Mouse (Mus musculus): Measurements from ENCODE around the gene Zbtb32. TPM values are rescaled to one million over a fixed set of nuclear protein-coding genes. Genes with fewer than 3 reads are reported as not detected.
A peak's percentile ranks its signal among the peaks of the same experiment; 100 is the strongest.

The Zbtb32 gene
- polyA plus RNA-seq, 2 experiments, result 0.06 TPM; not detected in 1

GRCm38 (mm10) chr7:30563906-30564280 is 34.8 kb downstream of the Zbtb32 start:
- H3K27ac ChIP-seq, result no peak overlapping the region; the same call in 1 of the 2 replicates
- H3K9ac ChIP-seq (replicated peaks), result peak overlapping the region; percentile 4
- H3K4me2 ChIP-seq (ENCODE audit: low read depth), result peak overlapping the region; percentile 91
- TF ChIP-seq CTCF (IDR thresholded peaks at IDR 0.05; ENCODE audit: low read depth), result no peak
- TF ChIP-seq EP300 (IDR thresholded peaks at IDR 0.05; ENCODE audit: low read depth), result no peak
- H3K9me3 ChIP-seq (ENCODE audit: control insufficient read depth, low read length), result no peaks in the 10 kb centered on the region
- peak in 1 of 3 experiments; percentile 22 for DNase-seq (ENCODE audit: low read depth in 3 of 3, low spot score in 3 of 3)
- no peaks in the 10 kb centered on the region for H3K27me3 ChIP-seq (ENCODE audit: control insufficient read depth, insufficient read depth, low read length)
- WGBS (ENCODE audit: insufficient replicate concordance), result 22% methylated on average over 6 of the region's 6 CpGs
- peak overlapping the region; percentile 67 to 94 for H3K4me3 ChIP-seq (ENCODE audit: insufficient read depth in 1 of 2, low read depth in 2 of 2, low read length in 2 of 2)
- peaks cover 5 to 10% of the 10 kb centered on the region in 2 experiments; a peak in 3 of 4 replicates for H3K4me1 ChIP-seq (replicated peaks; ENCODE audit: control insufficient read depth in 2 of 2, insufficient read depth in 2 of 2, low read length in 1 of 2)
- H3K36me3 ChIP-seq (replicated peaks; ENCODE audit: control insufficient read depth, insufficient read depth, low read depth), result peaks cover 7% of the 10 kb centered on the region
- ATAC-seq (ENCODE audit: insufficient read depth), result no peak

DNA sequence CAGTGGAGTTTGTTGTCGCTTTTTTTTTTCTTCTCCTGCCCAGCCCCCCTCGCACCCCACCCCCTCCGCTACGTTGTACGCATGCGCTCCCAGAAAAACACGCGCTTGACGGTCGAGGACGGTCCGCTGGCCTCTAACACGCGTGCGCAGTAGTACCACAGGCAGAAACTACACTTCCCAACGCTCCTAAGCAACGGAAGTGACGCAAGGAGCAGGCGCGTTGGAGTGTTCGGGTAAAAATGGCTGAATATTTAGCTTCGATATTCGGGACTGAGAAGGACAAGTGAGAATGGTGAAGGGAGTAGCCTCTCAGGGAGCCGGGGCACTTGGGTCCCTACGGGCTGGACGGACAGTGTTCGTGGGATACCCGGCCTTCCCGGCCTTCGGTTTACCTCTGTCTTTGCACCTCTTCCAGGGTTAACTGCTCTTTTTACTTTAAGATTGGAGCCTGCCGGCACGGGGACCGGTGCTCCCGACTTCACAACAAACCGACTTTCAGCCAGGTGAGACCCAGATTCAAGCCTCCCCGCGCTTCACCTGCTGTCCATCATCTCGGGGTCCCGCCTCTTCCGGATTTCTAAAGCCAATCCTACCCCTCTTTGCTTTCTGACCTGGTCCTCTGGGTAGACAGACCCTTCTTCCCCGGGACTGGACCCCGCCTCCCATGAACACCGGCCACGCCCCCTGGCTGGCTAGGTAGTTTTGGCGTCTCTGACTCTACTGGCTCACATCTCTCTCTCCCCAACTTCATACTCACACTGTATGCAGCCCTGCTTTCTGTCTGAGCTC is 35.4 kb downstream of the Zbtb32 start, which contains the start of the genes U2af1l4, Gm49396 and Psenen:
U2af1l4 (plus strand) TSS at position 185 of the 789 bp plus-strand sequence.
Gm49396 (plus strand) TSS at position 228 of the 789 bp plus-strand sequence.
Psenen (minus strand) TSS at position 511 of the 789 bp plus-strand sequence.
- Histone ChIP-seq H3K4me3 (ENCODE audit: insufficient read depth in 1 of 2, low read depth in 2 of 2, low read length in 2 of 2) (peak within 1 kb of the TSS; percentile 67 to 99), H3K9ac (replicated peaks) (peak within 1 kb of the TSS; percentile 77), H3K4me1 (replicated peaks; ENCODE audit: control insufficient read depth in 2 of 2, insufficient read depth in 2 of 2, low read length in 1 of 2) (peaks cover 10 to 15% of the 10 kb centered on the region in 2 experiments), H3K27me3 (ENCODE audit: control insufficient read depth, insufficient read depth, low read length) (no peaks in the 10 kb centered on the region), H3K9me3 (ENCODE audit: control insufficient read depth, low read length) (no peaks in the 10 kb centered on the region), H3K27ac (peak within 1 kb of the TSS; percentile 73), H3K36me3 (replicated peaks; ENCODE audit: control insufficient read depth, insufficient read depth, low read depth) (peaks cover 2% of the 10 kb centered on the region), H3K4me2 (ENCODE audit: low read depth) (peak within 1 kb of the TSS; percentile 91)
- no peak for TF ChIP-seq EP300 (IDR thresholded peaks at IDR 0.05; ENCODE audit: low read depth)
- peak; percentile 34; the same call in 1 of the 2 replicates for TF ChIP-seq CTCF (IDR thresholded peaks at IDR 0.05; ENCODE audit: low read depth)
- peak; percentile 96 to 97 (median 97) for DNase-seq (ENCODE audit: low read depth in 3 of 3, low spot score in 3 of 3)
- peak; percentile 82 for ATAC-seq (ENCODE audit: insufficient read depth)
- under 1% methylated on average over 45 of the region's 45 CpGs for WGBS (ENCODE audit: insufficient replicate concordance)

DNA sequence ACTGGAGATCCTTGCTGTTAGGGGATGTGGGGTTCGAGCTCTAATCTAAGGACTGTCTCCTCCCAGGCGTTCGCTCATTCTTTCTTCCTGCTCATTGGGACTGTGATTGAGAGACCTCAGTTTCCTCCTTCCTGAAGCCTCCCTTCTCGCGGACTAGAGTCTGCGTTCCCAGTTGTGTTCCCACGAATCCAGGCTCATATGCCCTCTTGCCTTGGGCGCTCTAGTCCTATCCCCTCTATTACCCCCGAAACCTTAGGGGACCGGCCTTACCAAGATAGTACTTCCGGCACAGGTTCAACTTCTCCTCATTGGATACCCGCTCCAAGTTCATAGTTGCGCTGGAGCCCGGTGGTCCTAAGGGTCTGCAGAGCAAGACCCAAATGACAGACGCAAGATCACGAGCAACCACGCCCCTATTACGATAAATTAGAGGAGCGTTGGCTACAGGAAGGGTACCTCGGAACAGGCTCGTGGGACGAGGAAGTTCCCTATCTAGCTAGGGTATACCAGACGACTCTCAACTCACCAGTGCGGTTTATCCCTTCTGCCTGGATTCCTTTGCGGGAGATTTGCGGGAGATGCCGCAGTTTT is 36.1 kb downstream of the Zbtb32 start:
- no peak for ATAC-seq (ENCODE audit: insufficient read depth)
- 0% methylated on average over 27 of the region's 27 CpGs for whole genome bisulfite sequencing (ENCODE audit: insufficient replicate concordance)

DNA sequence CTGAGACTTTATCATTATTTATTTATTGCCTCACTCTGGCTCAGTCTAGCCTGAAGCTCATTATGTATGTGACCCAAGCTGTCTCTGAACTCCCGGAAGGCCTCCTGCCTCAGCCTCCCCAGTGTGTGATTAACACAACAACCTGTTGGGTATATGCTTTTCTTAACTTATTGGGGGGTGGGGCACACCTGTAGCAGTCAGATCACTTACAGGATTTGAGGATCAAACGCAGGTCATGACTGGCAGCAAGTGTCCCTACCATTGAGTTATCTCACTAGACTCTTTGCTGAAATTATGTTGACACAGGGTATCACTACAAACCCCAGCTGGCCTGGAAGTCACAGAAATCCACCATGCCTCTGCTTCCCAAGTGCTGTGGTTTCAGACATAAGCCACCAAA is 38.4 kb downstream of the Zbtb32 start:
- ATAC-seq (ENCODE audit: insufficient read depth) (no peak), DNase-seq (ENCODE audit: low read depth in 3 of 3, low spot score in 3 of 3) (no peak)
- TF ChIP-seq CTCF (IDR thresholded peaks at IDR 0.05; ENCODE audit: low read depth) (no peak), EP300 (IDR thresholded peaks at IDR 0.05; ENCODE audit: low read depth) (no peak)
- H3K27ac ChIP-seq, result peak overlapping the region; percentile 43
- H3K4me3 ChIP-seq (ENCODE audit: insufficient read depth in 1 of 2, low read depth in 2 of 2, low read length in 2 of 2), result peak overlapping the region in 1 of 2 experiments; percentile 83; a peak in 2 of 4 replicates
- no peak overlapping the region; the same call in 1 of the 2 replicates for H3K9ac ChIP-seq (replicated peaks)
- H3K4me1 ChIP-seq (replicated peaks; ENCODE audit: control insufficient read depth in 2 of 2, insufficient read depth in 2 of 2, low read length in 1 of 2), result peaks cover 12 to 17% of the 10 kb centered on the region in 2 experiments
- H3K9me3 ChIP-seq (ENCODE audit: control insufficient read depth, low read length), result no peaks in the 10 kb centered on the region
- WGBS (ENCODE audit: insufficient replicate concordance), result 74% methylated on average over 2 of the region's 2 CpGs
- no peaks in the 10 kb centered on the region for H3K27me3 ChIP-seq (ENCODE audit: control insufficient read depth, insufficient read depth, low read length)
- H3K4me2 ChIP-seq (ENCODE audit: low read depth), result peak overlapping the region; percentile 92
- H3K36me3 ChIP-seq (replicated peaks; ENCODE audit: control insufficient read depth, insufficient read depth, low read depth), result peaks cover 17% of the 10 kb centered on the region

More for the DNA sequence above, 36.1 kb downstream of the Zbtb32 start:
- Histone ChIP-seq H3K9me3 (ENCODE audit: control insufficient read depth, low read length) (no peaks in the 10 kb centered on the region), H3K4me2 (ENCODE audit: low read depth) (peak overlapping the region; percentile 91), H3K9ac (replicated peaks) (peak overlapping the region; percentile 77), H3K4me1 (replicated peaks; ENCODE audit: control insufficient read depth in 2 of 2, insufficient read depth in 2 of 2, low read length in 1 of 2) (peaks cover 12 to 17% of the 10 kb centered on the region in 2 experiments), H3K4me3 (ENCODE audit: insufficient read depth in 1 of 2, low read depth in 2 of 2, low read length in 2 of 2) (peak overlapping the region; percentile 67 to 99), H3K27me3 (ENCODE audit: control insufficient read depth, insufficient read depth, low read length) (no peaks in the 10 kb centered on the region), H3K27ac (peak overlapping the region; percentile 69), H3K36me3 (replicated peaks; ENCODE audit: control insufficient read depth, insufficient read depth, low read depth) (0 out of 2 replicates have a peak, but pooled peaks cover 2% of the 10 kb centered on the region)
- peak in 1 of 3 experiments; percentile 19 for DNase-seq (ENCODE audit: low read depth in 3 of 3, low spot score in 3 of 3)
- TF ChIP-seq EP300 (IDR thresholded peaks at IDR 0.05; ENCODE audit: low read depth), result no peak
- no peak for TF ChIP-seq CTCF (IDR thresholded peaks at IDR 0.05; ENCODE audit: low read depth)

All from liver, embryonic 14.5 days (tissue).